Mouse (Mus musculus) hindbrain, embryonic 12.5 days (tissue): ENCODE measurements around the gene Acsl5. TPM values are rescaled to one million over a fixed set of nuclear protein-coding genes. Genes with fewer than 3 reads are reported as not detected.

Source experiments
- ATAC-seq: fragments of 200-750 bp; cut with Nextera tagmentation; 2 replicates; pipeline ENCODE4 v1.8.0; 2017; ENCODE audit warnings: moderate TSS enrichment; ENCODE audit not compliant: low FRiP score
- H3K27ac ChIP-seq: fragments of 300-500 bp; sonication (generic); 2 replicates; pipeline ENCODE4 v1.5.1; 2016; ENCODE audit warnings: mild to moderate bottlenecking
- H3K27me3 ChIP-seq: fragments of 300-500 bp; sonication (generic); 2 replicates; pipeline ENCODE4 v1.6.1; 2016; ENCODE audit warnings: mild to moderate bottlenecking
- H3K36me3 ChIP-seq: fragments of 300-500 bp; sonication (generic); 2 replicates; pipeline ENCODE4 v1.6.1; 2016; ENCODE audit warnings: mild to moderate bottlenecking
- H3K4me1 ChIP-seq: fragments of 300-500 bp; sonication (generic); 2 replicates; pipeline ENCODE4 v1.6.1; 2016
- H3K4me2 ChIP-seq: fragments of 300-500 bp; sonication (generic); replicated peaks from 2 replicates; pipeline ENCODE4 v1.6.1; 2016; ENCODE audit warnings: mild to moderate bottlenecking
- H3K4me3 ChIP-seq: fragments of 300-500 bp; sonication (generic); 2 replicates; pipeline ENCODE4 v1.5.1; 2016; ENCODE audit warnings: mild to moderate bottlenecking
- H3K9ac ChIP-seq: fragments of 300-500 bp; sonication (generic); 2 replicates; pipeline ENCODE4 v1.6.1; 2016; ENCODE audit warnings: mild to moderate bottlenecking, moderate library complexity
- H3K9me3 ChIP-seq: fragments of 300-500 bp; sonication (generic); replicated peaks from 2 replicates; pipeline ENCODE4 v1.6.1; 2016; ENCODE audit warnings: mild to moderate bottlenecking
- WGBS: fragments of 180-500 bp; shearing (Covaris S2); methylation state at CpG from one replicate; pipeline ENCODE4 v1.1.7; 2016; 5-methylcytosine and 5-hydroxymethylcytosine counted together
- polyA plus RNA-seq: library from polyadenylated mRNA; unstranded; fragments of >200 nt; fragmentation: Nextera tagmentation; extraction: Ambion mirVana; gene quantifications from 2 replicates; pipeline ENCODE4 v1.2.1, GENCODE M21; 2016

Acsl5 gene
- polyA plus RNA-seq, 1 experiment from 2014 or later = 16.9 TPM

DNA sequence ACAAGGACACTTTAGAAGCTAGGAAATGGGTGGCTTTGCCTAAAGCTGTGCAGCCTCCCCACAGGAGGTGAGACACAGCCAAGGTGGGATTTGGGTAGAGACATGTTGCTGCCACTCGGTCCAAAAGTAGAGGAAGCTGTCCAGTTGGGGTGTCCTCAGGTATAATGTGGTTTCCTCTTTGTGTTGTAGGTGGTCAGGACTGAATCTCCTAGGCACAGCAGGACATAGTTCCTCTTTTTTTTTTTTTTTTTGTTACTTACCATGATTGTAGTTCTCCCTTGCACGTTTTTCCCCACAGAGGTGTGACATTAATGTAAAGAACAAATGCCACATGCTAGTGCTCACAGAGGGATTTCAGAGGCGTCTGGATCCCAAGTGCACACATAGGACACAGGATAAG, 13.5 kb downstream of the Acsl5 start:
- no peaks in the 10 kb centered on the region; the same call in 1 of the 2 replicates for H3K4me1 ChIP-seq
- no peak overlapping the region for H3K9ac ChIP-seq
- no peaks in the 10 kb centered on the region for H3K27me3 ChIP-seq
- no peaks in the 10 kb centered on the region for H3K9me3 ChIP-seq
- no peak for ATAC-seq
- H3K27ac ChIP-seq = no peak overlapping the region
- H3K4me3 ChIP-seq = no peak overlapping the region
- no peak overlapping the region for H3K4me2 ChIP-seq
- H3K36me3 ChIP-seq = no peaks in the 10 kb centered on the region
- WGBS = 81% methylated on average over 3 of the region's 3 CpGs

DNA sequence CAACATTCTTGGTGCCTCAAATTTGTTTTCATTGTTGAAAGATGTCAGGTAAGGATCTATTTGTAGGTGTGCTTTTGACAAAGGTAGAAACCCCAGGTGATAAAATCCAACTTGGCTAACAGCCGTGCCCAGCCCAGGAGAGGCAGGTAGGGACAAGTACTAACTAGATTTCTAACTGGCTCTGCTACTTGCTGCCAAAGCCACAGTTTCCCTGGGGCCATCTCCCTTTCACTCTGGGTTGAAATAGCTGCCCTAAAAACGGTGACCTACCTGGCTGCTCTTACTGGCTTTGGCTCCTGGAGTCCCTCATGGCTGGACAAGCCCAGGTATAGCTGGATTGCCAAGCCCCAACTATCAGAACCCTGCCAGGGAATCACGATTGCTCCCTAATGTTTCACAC, 15.0 kb downstream of the Acsl5 start:
- Histone ChIP-seq H3K9ac (no peak overlapping the region), H3K4me1 (peaks cover 2% of the 10 kb centered on the region; the same call in 1 of the 2 replicates), H3K9me3 (no peaks in the 10 kb centered on the region), H3K27me3 (no peaks in the 10 kb centered on the region), H3K36me3 (no peaks in the 10 kb centered on the region), H3K4me2 (no peak overlapping the region), H3K4me3 (no peak overlapping the region), H3K27ac (no peak overlapping the region)
- ATAC-seq = no peak
- 83% methylated on average over 3 of the region's 3 CpGs for WGBS

DNA sequence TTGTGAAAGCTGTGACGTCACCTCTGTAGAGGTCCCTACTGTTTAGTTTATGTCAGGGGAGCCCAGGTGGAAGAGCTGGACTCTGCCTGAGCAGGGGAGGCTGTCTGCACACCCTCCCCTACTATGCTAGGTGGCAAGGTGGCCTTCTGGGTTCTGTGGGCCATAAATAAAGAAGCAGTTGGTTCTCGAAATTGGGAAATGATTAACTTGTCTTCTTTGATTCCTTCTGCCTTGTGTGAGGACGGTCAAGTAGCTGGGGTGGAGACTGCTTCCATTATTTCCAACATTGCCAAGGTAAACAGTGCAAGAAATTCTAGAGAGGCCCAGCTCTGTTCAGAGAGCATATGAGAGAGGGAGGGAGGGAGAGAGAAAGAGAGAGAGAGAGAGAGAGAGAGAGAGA, 16.4 kb downstream of the Acsl5 start:
- 77% methylated on average over 3 of the region's 3 CpGs for WGBS
- H3K4me2 ChIP-seq = no peak overlapping the region
- no peaks in the 10 kb centered on the region for H3K27me3 ChIP-seq
- H3K36me3 ChIP-seq = no peaks in the 10 kb centered on the region
- no peak overlapping the region for H3K4me3 ChIP-seq
- no peak overlapping the region for H3K27ac ChIP-seq
- no peak for ATAC-seq
- no peak overlapping the region for H3K9ac ChIP-seq
- H3K4me1 ChIP-seq = peaks cover 2% of the 10 kb centered on the region; the same call in 1 of the 2 replicates
- H3K9me3 ChIP-seq = no peaks in the 10 kb centered on the region

DNA sequence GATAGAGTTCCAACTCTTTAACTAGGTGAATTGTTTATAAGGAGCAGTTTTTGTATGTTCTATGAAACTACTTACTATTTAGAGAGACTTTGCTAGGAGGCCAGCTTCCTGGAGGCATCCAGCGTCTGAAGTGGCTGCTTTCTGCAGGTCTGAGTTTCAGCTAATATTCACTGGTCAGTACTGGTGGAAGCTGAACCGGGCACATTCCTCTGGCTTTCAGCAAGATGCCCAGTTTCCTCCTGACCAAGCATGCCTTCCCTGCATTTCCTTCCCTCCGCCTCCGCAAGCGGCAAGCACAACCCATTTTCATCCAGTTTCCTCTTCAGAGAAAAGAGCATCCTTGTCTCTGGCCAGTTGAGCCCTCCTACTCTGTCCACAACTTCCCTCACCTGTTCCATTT, 17.3 kb downstream of the Acsl5 start:
- H3K9me3 ChIP-seq = no peaks in the 10 kb centered on the region
- no peaks in the 10 kb centered on the region for H3K27me3 ChIP-seq
- no peak overlapping the region for H3K27ac ChIP-seq
- H3K36me3 ChIP-seq = no peaks in the 10 kb centered on the region
- peaks cover 2% of the 10 kb centered on the region; the same call in 1 of the 2 replicates for H3K4me1 ChIP-seq
- ATAC-seq = no peak
- 80% methylated on average over 5 of the region's 5 CpGs for WGBS
- H3K9ac ChIP-seq = no peak overlapping the region
- H3K4me2 ChIP-seq = no peak overlapping the region
- H3K4me3 ChIP-seq = no peak overlapping the region

DNA sequence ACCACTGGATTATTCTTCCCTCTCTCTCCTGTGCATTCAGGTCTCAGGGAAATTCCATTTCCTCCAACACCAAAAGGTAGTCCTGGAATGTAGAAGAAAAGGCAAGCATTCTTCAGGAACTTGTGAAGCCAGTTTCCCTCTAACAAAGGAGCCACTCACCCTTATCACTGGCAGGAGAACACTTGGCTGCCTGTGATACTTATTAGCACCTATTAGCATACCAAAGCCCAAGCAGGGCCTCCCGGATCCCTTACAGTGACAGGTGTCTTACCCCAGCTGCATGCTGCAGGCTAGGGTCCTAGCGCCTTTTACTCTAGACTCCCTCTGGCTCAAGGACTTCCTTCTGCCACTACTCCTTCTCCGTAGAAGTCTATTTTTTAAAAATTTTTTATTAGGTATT, 19.7 kb downstream of the Acsl5 start:
- no peak for ATAC-seq
- H3K27me3 ChIP-seq = no peaks in the 10 kb centered on the region
- H3K9ac ChIP-seq = no peak overlapping the region
- H3K4me2 ChIP-seq = no peak overlapping the region
- H3K4me3 ChIP-seq = no peak overlapping the region
- peaks cover 2% of the 10 kb centered on the region; the same call in 1 of the 2 replicates for H3K4me1 ChIP-seq
- H3K27ac ChIP-seq = no peak overlapping the region
- WGBS = 38% methylated on average over 3 of the region's 3 CpGs
- H3K9me3 ChIP-seq = no peaks in the 10 kb centered on the region
- no peaks in the 10 kb centered on the region for H3K36me3 ChIP-seq

DNA sequence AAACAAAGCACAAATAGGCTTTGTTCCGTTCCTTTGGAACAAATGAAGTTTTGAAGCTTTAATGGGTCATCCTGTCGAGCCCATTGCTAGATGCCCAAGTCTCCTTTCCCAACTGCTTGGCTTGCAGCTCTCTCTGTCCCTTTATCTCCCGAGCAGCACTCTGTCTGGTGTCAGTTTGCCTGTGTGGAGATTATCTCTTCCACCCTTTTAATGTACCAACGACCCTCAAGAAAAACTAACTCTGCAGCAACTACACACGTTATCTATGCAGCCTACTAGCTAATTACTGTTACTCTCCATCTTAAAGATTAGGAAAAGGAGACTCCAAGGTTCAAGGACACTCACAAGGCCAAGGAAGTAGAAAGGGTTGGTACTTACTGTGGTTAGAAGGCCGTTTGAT, 21.6 kb downstream of the Acsl5 start:
- no peak overlapping the region for H3K4me3 ChIP-seq
- H3K4me1 ChIP-seq = peaks cover 2% of the 10 kb centered on the region; the same call in 1 of the 2 replicates
- H3K9ac ChIP-seq = no peak overlapping the region
- H3K27me3 ChIP-seq = no peaks in the 10 kb centered on the region
- no peak overlapping the region for H3K27ac ChIP-seq
- no peak overlapping the region for H3K4me2 ChIP-seq
- H3K36me3 ChIP-seq = no peaks in the 10 kb centered on the region
- no peak for ATAC-seq
- WGBS = 85% methylated on average over 6 of the region's 6 CpGs
- H3K9me3 ChIP-seq = no peaks in the 10 kb centered on the region

DNA sequence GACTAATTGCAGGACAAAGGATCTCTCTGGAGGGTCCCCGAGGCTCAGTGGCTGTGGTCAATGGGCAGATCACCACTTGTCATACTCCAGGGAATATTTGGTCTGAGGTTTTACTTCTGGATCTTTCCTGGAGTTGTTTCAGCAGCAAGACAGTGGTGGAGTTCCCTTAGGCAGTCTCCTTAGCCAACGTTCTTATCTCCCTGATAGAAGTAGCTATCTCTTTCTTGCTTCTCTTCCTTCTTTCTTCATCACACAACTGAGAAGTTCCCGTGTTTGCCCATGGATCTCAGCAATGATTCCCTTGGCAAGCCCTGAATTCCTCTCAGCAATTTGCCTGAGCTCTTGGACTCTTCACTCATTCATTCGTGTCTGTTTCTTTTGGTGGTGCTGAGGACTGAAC, 24.4 kb downstream of the Acsl5 start:
- no peak for ATAC-seq
- Histone ChIP-seq H3K4me1 (0 out of 2 replicates have a peak, but pooled peaks cover 2% of the 10 kb centered on the region), H3K27ac (no peak overlapping the region), H3K36me3 (no peaks in the 10 kb centered on the region), H3K4me2 (no peak overlapping the region), H3K27me3 (no peaks in the 10 kb centered on the region), H3K9ac (no peak overlapping the region), H3K4me3 (no peak overlapping the region), H3K9me3 (no peaks in the 10 kb centered on the region)
- 84% methylated on average over 4 of the region's 4 CpGs for whole genome bisulfite sequencing

DNA sequence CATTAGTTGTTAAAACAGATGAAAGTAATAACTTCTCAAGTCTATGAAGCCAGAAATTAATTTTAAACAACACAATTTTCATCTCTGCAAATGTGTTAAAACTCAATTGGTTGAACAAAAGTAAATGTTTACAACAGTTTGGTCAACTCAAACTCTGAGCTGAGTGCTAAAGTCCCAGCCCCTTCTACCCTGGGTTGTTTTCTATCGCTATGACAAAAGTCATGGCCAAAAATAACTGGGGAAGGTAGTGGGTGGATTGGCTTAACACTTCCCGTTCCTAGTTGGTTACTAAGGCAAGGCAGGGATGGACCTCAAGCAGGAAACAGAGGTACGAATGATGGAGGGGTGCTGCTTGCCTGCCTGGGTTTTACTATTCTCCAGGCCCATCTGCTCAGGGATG, 25.0 kb downstream of the Acsl5 start:
- ATAC-seq = no peak
- H3K36me3 ChIP-seq = no peaks in the 10 kb centered on the region
- no peak overlapping the region for H3K27ac ChIP-seq
- no peak overlapping the region for H3K9ac ChIP-seq
- no peaks in the 10 kb centered on the region for H3K27me3 ChIP-seq
- H3K4me2 ChIP-seq = no peak overlapping the region
- no peak overlapping the region for H3K4me3 ChIP-seq
- no peaks in the 10 kb centered on the region for H3K9me3 ChIP-seq
- no peaks in the 10 kb centered on the region for H3K4me1 ChIP-seq
- 92% methylated on average over 3 of the region's 3 CpGs for WGBS

DNA sequence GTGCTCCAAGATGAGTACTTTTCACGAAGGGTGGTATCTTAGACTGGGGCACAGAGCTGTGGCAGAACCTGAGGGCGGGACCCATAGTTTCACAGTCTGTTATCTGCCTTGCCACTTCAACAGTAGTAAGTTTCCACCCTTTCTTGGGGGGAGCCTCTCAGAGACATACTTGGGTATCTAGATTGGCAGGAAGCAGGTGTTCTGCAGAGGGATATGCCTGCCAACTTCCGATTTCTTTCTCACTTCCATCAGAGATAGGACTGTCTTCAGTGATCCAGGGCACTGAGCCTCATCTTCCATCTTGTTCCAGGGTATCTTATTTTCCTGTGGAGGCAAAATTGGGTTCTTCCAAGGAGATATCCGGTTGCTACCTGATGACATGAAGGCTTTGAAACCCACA, 32.4 kb downstream of the Acsl5 start:
- no peak overlapping the region for H3K27ac ChIP-seq
- ATAC-seq = no peak
- H3K9me3 ChIP-seq = no peaks in the 10 kb centered on the region
- no peaks in the 10 kb centered on the region for H3K4me1 ChIP-seq
- no peaks in the 10 kb centered on the region for H3K36me3 ChIP-seq
- no peak overlapping the region for H3K4me3 ChIP-seq
- H3K27me3 ChIP-seq = no peaks in the 10 kb centered on the region
- no peak overlapping the region for H3K9ac ChIP-seq
- WGBS = 94% methylated on average over 4 of the region's 4 CpGs
- no peak overlapping the region for H3K4me2 ChIP-seq

DNA sequence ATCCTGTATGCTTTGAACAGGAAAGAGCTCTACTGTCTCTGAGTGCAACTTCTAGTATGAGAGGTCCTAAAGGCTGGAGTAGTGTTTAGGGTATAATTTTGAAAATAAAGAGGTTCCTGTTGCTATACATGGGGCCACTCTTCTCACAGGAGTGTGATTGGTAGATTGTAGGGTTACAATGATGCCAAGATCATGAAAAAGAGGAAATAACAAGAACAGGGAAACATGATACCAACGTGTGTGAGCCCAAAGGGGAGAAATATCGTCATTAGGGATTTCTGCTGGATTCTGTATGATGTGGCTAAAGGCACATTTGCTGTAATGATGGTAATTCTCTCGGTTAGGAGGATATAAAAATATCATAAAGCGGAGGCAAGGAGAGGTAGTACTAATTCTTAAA, 34.3 kb downstream of the Acsl5 start:
- H3K9me3 ChIP-seq = no peaks in the 10 kb centered on the region
- H3K27ac ChIP-seq = no peak overlapping the region
- H3K27me3 ChIP-seq = no peaks in the 10 kb centered on the region
- ATAC-seq = no peak
- H3K4me1 ChIP-seq = no peaks in the 10 kb centered on the region
- H3K36me3 ChIP-seq = no peaks in the 10 kb centered on the region
- WGBS = 91% methylated on average over 4 of the region's 4 CpGs
- no peak overlapping the region for H3K4me2 ChIP-seq
- H3K4me3 ChIP-seq = no peak overlapping the region
- H3K9ac ChIP-seq = no peak overlapping the region

DNA sequence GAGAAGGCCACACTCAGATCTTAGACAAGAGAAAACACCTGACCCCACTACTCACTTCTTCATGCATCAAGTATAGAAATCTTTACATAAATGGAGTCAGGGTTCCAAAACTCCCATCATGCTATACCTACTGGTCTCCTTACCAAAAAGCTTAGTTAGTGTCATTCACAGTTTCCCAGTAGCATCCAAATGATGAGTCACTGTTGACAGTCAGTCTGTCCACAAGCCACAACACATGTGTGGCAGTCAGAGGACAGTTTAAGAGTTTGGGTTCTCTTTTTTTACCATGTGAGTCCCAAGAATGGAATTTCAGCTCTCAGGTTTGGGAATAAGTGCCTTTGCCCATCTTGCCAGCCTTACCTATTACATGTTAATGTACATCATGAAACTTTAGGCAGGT, 37.2 kb downstream of the Acsl5 start:
- Histone ChIP-seq H3K9ac (no peak overlapping the region), H3K27me3 (no peaks in the 10 kb centered on the region), H3K36me3 (no peaks in the 10 kb centered on the region), H3K4me2 (no peak overlapping the region), H3K27ac (no peak overlapping the region), H3K4me3 (no peak overlapping the region), H3K4me1 (0 out of 2 replicates have a peak, but pooled peaks cover 5% of the 10 kb centered on the region), H3K9me3 (no peaks in the 10 kb centered on the region)
- ATAC-seq = no peak

DNA sequence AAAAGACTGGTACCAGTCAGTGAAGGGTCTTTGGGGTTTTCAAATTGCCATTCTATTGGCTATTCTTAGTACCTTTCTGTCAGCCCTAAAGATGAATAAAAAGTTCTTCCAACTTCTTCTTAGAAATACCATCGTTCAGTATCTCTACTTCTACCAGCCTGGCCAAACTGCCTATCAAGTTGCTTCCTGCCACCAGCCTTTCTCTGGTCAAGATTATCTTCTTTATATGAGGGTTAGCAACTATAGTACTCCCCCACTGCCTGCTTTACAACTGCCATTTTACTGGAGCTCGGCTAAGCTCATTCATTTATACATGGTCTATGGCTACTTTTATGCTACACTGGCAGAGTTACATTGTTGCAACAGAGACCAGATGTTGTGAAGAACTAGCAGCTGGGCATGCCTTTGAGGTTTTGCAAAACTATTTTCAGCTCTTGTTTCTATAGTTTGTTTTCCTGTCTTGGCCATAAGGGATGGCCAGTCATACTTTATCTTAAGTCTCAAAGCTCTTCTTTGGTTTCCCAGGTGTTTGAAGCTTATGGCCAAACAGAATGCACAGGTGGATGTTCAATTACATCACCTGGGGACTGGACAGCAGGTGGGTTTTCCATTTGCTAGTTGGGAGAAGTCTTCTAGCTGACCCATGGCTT, 39.0 kb downstream of the Acsl5 start:
- Histone ChIP-seq H3K27ac (no peak overlapping the region), H3K27me3 (no peaks in the 10 kb centered on the region), H3K4me3 (no peak overlapping the region), H3K36me3 (0 out of 2 replicates have a peak, but pooled peaks cover 8% of the 10 kb centered on the region), H3K4me2 (no peak overlapping the region), H3K4me1 (0 out of 2 replicates have a peak, but pooled peaks cover 5% of the 10 kb centered on the region), H3K9ac (no peak overlapping the region), H3K9me3 (no peaks in the 10 kb centered on the region)
- ATAC-seq = no peak
- WGBS = 90% methylated on average over 2 of the region's 2 CpGs

DNA sequence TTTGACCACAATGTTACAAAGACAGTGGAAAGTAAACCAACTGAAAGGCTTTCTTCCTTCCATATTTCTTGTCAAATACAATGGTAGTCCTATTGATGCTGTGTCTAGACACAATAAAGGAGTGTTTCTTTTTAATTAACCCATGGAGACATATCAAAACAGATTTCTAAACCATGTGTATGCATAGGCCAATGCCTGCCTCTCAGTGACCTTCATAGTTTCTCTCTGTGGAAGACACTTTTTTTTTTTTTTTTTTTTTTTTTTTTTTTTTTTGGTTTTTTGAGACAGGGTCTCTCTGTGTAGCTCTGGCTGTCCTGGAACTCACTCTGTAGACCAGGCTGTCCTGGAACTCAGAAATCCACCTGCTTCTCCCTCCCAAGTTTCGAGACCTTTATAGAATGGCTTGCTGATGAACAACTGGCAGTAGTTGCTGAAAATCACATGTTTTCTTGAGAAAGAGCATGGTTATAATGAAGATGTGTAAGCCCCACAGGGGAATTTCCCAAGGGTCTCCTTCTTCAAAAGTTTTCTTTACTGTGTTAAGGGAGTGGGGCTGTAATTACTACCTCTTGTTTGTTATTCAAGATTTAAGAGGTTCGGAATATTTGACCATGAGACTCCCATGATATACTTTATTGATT, 40.6 kb downstream of the Acsl5 start:
- Histone ChIP-seq H3K27me3 (no peaks in the 10 kb centered on the region), H3K4me3 (no peak overlapping the region), H3K36me3 (peaks cover 18% of the 10 kb centered on the region), H3K9ac (no peak overlapping the region), H3K4me2 (no peak overlapping the region), H3K27ac (no peak overlapping the region), H3K4me1 (0 out of 2 replicates have a peak, but pooled peaks cover 5% of the 10 kb centered on the region), H3K9me3 (no peaks in the 10 kb centered on the region)
- 86% methylated on average over 2 of the region's 2 CpGs for WGBS
- ATAC-seq = no peak
